Mouse (Mus musculus) spleen, adult 2 months (tissue): ENCODE results near the gene Gm17428.

ENCODE experiments used
- CTCF ChIP-seq: fragments of 200-500 bp; IDR thresholded peaks from 2 replicates; pipeline ENCODE4 v1.5.1; 2011; ENCODE audit warnings: mild to moderate bottlenecking, inconsistent platforms; ENCODE audit not compliant: insufficient read depth, insufficient read length, insufficient replicate concordance; ENCODE audit errors: extremely low read depth
- POLR2A ChIP-seq: fragments of 200-500 bp; IDR thresholded peaks from 2 replicates; pipeline ENCODE4 v1.6.1; 2011; ENCODE audit warnings: low read depth, low read length, inconsistent platforms

DNA sequence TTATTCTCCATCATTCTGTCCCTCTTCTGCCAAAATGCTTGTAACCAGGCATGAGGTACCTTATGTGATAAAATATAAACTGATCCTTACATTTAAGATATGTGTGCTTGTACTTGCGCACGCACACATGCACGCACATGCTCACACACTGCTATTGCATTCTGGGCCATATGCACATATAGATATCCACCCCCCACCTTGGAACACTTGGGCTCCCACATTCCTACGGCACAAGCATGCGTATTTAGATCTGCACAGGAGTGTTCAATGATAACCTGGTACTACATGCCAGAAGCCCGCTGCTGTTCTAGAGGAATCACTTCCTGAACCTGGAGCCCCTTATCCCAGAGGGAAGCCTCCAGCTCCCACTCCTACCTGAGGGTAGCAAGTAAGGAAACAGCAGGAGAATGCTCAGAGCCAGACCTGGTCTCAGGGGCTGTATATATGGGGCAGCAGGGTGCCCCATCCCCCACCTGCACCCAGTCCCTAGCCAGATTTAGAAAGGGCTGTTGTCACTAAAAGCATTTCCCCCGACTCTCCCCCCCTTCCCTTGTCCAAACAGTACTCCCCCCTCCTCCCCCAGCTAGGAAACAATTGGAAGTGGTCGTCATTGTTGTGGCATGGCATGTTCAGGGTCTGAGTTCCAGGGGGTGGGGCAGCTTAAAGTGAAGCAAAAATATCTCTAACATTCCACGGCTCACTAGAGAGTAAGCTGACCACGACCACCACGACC, 17.6 kb downstream of the Gm17428 start, which contains the start of gene Myh7:
- no peak for TF ChIP-seq CTCF
- TF ChIP-seq POLR2A, result no peak
